Mouse (Mus musculus) Muller cell, postnatal 12 days (primary cell): Measurements from ENCODE around the gene Paox.

ENCODE experiments used
- DNase-seq: peaks from one replicate; pipeline ENCODE4 v3.0.0-alpha.2; 2015; ENCODE audit errors: inconsistent ontology term

Gene Paox

DNA sequence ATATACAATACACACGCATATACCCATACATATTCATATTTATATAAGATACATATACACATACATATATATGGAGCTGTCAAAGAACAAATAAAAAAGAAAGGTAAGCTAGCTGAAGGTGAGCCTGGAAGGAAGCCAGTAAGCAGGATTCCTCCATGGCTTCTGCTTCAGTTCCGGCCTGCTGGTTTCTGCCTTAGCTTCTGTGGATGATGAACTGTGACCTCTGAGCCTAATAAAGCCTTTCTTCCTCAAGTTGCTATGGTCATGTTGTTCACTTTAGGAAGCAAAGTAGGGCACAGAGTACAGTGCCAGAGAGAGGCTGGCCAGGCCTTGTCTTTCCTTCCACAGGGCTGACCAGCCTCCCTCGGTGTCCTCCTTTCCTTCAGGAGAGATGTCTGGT, 55.3 kb downstream of the Paox start:
- no peak for DNase-seq

DNA sequence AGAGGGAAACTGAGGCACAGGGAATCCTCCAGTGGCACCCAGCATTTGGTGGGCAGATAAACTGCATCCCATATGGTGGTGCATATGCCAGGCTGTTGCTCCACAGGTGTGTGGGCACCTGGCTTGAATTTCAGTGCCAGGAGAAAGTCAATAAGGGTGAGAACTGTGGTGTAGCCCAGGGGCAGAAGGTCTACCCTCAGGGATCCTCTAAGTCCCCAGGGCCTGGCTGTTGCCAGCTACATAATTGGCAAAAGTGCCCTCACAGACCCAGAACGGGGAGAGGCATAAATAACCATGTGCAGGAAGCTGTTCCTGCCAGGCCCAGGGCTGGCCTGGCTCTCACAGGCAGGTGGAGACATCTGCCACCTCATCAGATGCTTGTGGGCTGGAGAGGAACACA, 57.3 kb downstream of the Paox start, which contains the start of gene Olfr523:
Gene Olfr523 (plus strand): TSS at position 282 of the 400 bp plus-strand sequence.
- DNase-seq = no peak

GRCm38 (mm10) chr7:140179176-140179575, 63.6 kb downstream of the Paox start:
- no peak for DNase-seq

- no peak for DNase-seq
These were observed 65.1 kb downstream of the Paox start for GRCm38 (mm10) chr7:140180692-140181091.

DNA sequence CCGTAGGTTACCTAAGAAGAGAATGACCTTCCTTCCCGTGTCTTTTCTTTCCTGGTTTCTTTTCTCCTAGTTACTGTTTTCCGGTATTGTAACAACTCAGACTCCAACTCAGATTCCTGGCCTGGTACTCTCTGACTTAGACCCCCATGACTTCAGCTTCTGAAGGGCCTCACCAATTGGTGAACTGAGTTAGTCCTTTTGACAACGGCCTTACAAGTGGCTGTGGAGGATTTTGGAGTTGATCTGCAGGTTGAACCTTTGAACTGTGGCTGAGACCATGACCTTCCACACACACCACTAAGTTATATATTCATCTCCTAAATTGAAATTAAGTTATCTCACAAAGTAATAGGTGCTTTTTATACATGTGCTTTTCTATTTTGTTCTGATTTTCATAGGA, 68.6 kb downstream of the Paox start:
- DNase-seq = no peak
